Mouse (Mus musculus) Muller cell, postnatal 12 days (primary cell): Measurements from ENCODE around the gene Cacna2d2.

Experiments used
- DNase-seq: peaks from one replicate; pipeline ENCODE4 v3.0.0-alpha.2; 2015; ENCODE audit errors: inconsistent ontology term

Cacna2d2 gene

DNA sequence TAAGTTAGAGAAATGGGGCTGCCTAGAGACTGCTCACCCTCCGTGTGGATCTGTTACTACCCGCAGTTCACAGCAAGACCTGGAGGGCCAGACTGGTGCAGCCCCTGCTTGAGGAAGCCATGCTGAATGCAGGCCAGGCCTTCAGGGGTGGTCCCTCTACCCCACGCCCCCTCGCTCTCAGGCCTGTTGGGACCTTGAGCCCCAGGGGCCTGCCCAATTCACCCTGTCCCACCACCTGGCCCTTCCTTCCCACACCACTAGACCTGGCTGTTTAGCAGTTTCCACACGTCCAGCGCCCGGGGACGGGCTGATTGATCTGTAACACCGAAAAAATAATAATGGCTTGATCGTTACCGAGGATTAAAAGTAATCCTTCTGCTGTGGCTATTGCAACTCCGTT is 94.8 kb downstream of the Cacna2d2 start:
- no peak for DNase-seq

DNA sequence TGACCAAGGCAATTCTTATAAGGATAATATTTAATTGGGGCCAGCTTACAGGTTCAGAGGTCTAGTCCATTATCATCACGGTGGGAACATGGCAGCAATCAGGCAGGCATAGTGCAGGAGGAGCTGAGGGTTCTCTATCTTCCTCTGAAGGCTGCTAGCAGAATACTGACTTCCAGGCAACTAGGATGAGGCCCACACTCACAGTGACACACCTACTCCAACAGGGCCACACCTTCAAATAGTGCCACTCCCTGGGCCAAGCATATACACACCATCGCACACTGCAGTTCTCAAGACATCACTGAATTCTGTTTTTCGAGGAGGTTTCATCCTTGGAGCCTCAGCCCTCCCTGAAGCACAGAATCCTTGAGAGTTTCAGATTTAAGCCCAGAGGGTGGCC is 96.9 kb downstream of the Cacna2d2 start:
- DNase-seq = no peak

DNA sequence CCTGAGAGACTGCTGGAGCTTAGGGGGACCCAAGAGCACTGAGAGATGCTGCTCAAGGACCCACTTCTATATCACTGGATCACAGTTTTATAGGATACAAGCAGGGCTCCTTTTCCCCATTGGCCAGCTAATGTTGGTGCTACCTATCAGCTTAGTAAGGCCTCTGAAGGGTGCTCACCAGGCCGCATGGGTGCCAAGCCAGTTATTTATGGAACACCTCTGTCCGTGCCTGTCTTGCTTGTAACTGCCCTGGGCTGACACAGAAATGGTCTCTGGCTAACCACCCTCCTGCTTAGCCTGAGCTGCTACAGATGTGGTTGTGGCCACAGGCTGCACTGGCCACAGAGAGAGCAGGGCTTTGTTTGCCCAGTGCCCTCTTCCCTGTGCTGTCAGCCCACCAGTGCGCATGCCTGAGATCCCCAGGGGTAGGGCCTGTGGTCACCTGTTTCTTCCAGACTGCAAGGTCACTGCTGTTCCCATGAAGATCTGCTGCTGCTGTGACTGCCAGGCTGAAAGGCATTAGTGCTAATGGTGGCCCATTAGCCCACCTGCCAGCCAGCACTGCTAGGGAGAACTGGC is 101.4 kb downstream of the Cacna2d2 start:
- DNase-seq = no peak

DNA sequence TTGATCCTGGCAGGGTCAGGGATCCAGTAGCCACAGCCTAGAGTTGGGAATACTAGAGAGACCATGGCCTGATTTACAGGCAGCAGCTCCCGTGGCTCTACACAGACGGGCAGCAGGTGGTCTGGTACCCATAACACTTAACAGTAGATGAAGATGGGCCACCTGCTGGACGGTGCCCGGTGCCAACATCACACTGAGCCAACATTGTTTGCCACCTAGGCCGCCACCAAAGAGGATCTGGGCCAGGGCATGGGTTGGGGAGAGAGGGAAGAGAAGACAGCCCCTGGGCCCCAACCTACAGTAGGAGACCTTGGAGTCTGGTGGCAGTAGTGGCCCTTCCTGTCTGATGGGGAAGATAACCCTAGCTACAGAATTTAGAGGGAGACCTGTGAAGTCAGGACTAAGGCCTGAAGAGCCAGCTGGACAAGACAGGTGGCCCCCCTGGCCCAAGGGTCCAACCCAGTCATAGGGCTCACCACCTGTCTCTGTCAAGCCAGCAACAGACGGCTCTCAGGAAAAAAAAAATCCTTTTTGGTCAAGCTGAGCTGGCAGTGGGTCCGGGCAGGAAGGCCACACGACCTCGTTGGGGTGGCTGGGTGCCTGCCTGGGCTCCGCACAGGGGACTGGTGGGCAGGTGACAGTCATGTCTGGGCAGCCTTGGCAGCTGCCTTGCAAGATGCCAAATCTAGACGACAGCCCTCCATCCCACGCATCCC is 102.9 kb downstream of the Cacna2d2 start:
- no peak for DNase-seq

DNA sequence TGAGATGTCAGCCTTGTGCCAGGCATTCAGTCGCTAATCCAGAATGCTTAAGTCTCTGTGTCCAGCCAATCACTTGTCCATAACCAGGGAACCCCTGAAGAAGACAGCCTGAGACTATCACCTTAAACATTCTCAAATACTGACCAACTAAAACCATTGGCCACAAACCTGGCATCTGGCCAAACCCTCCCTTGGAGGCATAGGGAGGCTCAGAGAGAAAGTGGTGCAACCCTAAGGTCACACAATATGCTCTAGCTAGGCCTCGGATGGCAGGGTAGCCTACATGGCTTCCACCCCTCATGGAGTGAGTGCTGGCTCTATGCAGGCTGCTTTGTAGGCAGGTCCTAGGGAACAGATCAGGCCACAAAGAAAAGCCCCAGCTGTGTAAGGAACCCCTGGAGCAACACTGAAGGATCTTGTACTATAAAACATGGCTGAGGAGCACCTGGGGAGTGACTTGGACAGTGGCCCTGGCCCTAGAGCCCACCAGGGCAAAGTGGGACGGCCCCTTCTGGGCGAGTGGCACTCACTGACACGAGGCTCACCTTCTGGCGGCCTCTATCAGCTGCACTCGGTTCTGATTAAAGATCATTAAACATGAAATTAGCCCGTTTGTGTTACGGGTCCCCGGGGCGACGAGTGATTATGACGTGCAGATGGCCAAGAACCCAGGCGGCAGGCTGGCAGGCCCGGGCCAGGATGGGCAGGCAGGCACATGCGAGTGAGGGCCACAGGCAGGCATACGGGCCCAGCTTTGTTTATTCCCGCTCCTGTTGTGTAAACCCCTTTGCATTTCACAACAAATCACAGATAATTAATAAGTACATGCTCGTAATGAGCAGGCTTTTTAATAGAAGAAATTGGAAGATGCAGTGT is 105.5 kb downstream of the Cacna2d2 start:
- DNase-seq = no peak

DNA sequence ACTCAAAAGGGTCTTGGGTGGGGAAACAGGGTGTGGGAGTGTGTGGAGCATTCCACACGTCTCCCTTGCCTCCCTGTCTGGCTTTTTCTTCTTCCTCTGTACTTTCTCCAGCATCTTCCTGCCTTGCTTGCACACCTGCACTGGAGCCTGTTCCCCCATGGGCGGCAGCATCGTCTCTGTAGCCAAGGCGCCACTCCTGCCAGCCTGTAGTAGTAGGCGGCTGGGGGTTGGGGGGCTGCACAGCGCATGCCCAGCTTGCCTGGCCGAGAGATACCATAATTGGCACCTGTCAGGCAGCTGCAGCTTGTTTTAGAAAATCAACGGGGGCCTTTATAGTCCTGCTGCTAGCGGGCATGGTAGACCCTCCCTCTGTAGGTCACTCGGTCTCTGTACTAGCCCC is 108.9 kb downstream of the Cacna2d2 start:
- DNase-seq = no peak

DNA sequence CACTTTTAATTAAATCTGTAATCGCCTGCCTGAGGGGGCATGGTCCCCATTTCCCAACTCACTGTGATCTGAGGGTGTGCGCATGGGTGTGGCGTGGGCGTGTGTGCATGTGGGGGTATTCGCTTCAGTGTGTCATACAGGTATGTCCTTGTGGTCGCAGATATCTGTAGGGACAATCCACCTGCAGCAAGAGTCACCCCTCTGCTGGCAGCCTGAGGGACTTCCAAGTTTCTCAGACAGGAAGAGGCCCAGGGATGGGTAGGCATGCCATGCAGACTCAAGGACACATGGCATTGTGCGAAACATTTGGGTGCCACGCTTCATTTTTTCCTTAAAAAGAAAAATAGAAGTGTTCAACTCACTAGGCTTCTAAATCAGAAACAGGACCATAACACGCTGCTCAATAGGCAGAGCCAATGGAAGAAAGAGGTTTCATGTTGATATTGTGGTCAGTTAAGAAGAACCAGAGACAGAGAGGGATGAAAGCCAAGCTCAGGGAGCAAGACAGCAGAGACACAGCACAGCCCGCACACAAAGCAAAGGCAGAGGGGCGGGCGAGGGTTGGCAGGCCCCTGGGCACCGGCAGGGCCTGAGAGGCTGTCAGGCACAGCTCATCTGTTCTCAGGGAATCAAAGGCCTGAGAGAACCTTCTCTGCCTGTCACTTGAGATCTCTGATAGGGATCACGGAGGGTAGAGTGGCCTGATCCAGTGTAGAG is 111.1 kb downstream of the Cacna2d2 start:
- no peak for DNase-seq

DNA sequence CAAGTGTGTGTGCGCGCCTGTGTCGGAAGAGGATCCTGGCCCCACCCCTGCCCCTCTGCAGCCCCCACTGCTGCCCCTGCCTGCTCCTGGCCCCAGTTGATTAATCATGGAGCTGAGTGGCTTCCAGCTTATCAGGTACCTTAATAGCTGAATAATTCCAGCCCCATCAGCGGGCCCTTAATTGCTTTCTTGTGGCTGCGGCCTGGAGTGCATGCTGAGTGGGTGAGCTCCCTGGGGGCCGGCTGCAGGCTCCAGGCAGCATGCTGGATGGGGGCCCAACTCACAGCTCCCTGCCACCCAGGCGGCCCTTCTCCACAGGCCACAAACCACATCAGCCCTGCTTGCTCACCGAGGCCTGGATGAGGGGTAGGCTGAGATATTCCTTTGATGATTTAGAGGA is 112.0 kb downstream of the Cacna2d2 start:
- DNase-seq = peak; percentile 68

DNA sequence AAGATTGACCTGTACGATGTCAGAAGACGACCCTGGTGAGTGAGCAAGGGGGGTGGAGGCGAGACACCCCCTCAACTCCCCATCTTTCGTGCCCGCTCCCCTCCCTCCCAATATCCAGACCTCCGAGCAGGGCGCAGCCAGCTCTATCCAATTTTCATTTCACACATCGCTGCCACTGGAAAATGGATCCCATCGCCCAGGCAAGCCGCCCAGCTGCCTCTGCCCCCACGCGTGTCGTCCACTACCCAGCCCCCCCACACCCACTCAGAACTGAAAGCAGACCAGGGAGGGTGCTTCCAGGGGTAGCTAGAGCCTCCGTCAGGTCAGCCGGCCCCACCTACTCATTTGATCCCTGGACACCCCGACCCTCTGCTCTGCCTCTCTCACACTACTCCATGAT is 112.9 kb downstream of the Cacna2d2 start:
- DNase-seq = no peak

DNA sequence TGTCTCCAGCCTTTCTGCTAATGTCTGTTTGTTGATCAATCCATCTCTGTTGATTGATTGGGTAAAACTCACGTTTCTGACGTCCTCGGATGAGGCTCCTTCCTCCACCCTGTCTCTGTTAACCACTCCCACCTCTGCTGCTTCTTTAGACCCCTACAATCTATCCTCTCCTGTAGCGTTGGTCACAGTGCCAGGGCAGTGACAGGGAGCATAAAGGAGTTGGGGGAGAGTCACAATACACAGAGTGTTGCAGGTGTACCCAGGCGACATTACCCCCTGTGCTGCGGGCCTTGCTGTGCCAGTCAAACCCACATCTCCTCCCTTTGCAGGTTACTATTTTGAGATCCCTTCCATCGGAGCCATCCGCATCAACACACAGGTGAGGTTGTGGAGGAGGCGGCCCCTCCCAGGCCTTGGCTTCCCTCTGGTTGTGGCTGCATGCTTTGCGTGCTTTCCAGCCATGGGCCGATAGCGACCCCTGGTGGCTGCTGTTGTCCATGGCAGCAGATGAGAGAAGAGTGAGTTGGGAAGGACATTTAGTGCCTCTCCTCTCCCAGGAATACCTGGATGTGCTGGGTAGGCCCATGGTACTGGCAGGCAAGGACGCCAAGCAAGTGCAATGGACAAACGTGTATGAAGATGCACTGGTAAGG is 115.0 kb downstream of the Cacna2d2 start:
- DNase-seq = peak; percentile 73

DNA sequence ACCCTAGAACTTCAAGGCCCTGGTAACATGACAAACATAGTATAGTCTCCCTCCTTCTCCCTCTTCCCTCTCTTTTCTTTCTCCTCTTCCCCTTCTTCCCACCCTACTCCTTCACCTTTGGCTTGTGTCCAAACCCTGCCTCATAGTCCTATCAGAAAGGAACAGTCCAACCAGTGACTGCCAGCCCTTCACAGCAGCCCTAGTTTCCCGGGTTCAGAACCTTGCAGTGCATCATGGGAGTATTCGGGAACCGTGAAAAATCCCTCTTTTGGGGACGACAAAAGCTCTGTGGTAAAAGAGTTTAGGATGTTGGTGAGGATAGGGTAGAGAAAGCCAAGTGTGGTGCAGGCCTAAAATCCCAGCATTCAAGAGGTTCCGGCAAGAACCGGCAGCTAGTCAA is 120.9 kb downstream of the Cacna2d2 start:
- DNase-seq = no peak

DNA sequence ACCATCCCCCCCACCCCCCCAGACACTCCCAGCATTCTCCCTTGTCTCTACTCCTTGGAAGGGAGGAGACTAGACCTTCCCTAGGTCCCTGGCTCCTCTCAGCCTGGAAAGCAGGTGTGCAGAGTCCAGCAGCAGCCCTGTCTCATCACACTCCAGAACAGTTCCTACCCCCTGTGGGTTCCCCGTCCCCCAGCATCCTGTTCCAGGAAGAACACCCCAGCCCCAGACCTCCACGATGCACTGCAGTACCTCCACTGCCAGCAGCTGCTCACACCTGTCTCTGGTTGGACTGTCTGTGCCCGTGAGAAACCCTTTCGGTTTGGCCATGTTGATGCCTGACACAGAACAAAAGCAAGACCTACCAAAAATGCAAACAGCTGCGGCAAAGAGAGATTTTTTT is 121.8 kb downstream of the Cacna2d2 start:
- DNase-seq = no peak

DNA sequence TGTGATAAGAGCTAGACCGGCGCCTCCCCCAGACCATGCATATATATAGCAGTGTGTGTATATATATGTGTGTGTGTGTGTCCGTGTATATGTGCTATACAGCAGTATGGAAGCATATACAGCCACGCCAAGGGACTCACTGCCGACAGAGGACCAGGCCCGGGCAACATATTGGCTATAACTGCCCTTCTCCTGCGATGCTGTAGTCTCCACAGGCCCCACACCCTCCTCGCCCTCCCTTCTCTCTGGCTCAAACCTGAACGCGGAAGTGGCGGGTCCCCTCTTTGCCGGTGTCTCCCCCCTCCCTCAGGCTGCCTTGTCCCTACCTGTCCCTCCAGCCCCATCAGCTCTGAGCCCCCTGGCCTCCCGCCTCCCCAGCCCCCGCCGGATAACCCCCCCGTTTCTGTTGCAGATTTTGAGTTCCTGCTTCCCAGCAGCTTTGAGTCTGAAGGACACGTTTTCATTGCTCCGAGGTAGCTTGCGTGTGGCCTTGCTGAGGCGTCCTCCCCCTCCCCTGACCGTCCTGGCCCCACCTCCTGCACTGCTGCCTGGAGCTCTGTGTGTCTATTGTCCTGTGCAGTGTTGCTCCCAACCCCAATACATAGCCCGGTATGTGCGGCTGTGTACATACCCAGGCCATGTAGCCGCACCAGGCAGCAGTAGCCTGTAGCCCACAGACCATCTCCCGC is 122.4 kb downstream of the Cacna2d2 start:
- peak; percentile 30 for DNase-seq

DNA sequence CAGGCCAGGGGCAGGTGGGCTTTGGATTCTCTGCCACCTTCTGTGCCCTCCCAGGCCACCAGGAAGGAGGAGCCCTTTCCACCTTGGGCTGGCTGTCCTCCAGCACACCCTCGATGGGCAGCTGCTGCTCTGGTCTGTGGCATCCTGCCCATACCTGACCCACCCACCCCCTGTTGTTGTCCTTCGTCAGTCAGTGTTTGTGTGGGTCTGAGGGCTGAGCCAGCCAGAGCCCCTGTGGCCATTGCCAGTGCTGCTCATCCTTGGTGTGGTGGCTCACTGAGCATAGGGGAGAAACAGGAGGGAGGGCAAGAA is 122.9 kb downstream of the Cacna2d2 start:
- DNase-seq = no peak

DNA sequence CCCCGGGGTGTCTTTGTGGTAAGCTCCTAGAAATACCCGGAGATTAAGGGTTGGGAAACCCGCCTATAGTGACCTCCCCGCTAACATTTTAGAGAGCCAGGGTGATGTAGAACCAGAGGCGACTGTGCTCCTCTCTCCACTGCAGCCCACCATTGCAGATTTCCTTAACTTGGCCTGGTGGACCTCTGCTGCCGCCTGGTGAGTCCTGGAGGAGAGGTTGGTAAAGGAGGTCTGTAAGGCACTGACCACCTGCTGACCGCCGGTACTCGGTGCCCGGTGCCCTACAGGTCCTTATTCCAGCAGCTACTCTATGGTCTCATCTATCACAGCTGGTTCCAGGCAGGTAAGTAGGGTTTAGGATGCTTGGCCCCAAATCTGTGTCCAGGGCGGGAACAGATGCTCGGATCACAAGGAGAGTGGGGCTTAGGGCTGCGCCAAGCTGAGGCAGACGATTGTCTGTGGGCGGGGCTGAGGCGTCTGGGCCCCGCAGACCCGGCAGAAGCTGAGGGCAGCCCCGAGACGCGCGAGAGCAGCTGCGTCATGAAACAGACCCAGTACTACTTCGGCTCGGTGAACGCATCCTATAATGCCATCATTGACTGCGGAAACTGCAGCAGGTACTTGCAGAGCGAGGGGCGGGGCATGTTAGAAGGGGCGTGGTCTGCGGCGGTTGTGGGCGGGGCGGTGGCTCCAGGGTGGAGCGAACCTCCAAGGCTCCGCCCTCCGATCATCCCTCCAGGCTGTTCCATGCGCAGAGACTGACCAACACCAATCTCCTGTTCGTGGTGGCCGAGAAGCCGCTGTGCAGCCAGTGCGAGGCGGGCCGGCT is 127.0 kb downstream of the Cacna2d2 start:
- peak; percentile 71 for DNase-seq

DNA sequence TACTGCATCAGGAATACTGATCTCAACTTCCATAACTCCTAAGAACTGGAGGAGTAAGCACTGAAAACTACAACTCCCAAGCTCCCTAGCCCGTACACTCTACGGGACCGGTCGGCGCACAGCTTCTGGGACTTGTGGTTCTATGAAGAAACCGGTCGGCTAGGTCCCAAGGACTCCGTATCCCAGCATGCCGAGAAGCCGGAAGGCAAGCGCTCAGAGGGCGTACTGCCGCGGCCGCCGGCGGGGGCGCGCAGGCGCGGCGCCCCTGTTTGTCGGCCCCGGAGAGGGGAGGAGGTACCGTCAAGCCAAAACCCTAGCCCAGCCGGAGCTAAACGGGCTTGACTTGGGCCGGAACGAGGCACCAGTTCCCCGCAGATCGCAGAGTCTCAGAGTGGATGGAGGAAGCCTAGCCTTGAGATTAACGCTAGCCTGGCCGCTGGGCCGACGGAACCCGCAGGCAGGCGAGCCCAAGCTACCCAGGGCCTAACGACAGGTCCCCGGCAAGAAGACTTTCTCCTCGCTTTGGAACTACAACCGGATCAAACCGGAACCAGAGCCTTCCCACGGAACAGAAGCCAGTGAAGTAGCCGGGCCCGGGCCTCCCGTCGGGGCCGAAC is 134.5 kb downstream of the Cacna2d2 start, which contains the start of gene Tmem115:
Gene Tmem115 (plus strand): TSS at position 155 of the 617 bp plus-strand sequence.
- peak; percentile 96 for DNase-seq

DNA sequence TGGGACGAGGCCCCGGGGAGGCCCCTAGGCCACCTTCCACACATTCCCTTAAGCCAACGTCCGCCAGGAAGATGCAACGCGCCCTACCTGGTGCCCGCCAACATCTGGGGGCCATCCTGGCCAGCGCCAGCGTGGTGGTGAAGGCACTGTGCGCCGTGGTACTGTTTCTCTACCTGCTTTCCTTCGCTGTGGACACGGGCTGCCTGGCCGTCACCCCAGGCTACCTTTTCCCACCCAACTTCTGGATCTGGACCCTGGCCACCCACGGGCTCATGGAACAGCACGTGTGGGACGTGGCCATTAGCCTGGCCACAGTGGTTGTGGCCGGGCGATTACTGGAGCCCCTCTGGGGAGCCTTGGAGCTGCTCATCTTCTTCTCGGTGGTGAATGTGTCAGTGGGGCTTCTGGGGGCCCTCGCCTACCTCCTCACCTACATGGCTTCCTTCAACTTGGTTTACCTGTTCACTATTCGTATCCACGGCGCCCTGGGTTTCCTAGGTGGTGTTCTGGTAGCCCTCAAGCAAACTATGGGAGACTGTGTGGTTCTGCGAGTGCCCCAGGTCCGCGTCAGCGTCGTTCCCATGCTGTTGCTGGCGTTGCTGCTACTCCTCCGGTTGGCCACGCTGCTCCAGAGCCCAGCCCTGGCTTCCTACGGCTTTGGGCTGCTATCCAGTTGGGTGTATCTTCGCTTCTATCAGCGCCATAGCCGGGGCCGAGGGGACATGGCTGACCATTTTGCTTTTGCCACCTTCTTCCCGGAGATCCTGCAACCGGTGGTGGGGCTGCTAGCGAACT is 135.2 kb downstream of the Cacna2d2 start:
- peak; percentile 46 for DNase-seq

DNA sequence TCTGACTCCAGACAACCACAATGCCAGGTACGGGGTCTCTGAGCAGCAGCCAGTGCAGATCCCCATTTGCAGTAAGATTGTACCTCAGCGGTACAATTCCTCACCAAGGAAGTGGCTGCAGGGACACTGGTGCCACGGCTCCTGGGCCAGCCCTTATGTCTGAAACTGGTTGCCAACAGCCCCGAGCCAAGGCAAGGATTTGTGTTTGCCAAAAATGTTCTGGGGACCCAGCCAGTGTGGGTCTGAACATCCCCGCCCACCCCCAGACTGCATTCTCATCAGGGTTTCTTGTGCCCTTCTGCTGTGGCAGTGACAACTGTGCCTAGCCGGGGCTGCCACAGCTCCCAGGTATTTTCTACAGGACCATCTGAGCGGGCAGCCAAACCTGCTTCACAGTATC is 138.8 kb downstream of the Cacna2d2 start:
- no peak for DNase-seq

DNA sequence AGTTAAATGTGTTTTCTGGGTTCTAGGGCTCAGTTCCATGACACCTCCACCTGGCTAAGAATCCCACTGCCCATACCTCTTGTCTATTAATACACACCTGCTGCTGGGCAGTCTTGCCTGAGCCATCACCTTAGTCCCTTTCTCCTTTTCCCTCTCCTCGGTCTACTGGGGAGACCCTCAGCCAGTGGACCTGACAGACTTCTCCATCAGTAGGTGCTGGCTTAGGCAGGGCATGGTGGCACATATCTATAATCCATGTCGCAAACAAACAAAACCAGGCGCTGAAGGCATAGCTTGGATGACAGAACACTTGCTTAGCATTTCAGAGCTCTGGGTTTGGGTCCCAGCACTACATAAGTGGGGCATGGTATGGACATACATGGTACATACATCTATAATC is 139.3 kb downstream of the Cacna2d2 start:
- DNase-seq = no peak
